ENCODE assay signal across 9 mouse cellular contexts in the genomic region with DNA sequence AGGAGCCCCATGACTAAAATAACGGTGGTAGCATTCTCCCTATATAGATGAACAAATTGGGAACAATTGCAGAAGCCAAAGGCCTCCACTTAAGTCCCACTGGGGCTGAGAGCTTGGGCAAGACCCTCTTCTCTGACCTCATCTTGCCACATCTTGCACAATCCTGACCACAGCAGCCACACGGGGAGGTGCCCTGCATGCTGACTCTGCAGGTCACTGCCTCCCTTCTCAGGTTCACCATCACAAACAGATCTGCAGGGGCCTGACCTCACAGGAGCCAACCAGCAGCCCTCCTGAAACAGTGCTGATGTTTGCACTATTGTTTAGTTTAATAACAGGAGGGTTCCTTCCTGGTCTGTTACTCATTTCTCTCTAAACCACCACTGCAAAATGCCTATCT. TPM values are rescaled to one million over a fixed set of nuclear protein-coding genes. Genes with fewer than 3 reads are reported as not detected.
DNase-seq lines count a peak whose midpoint lies in the region; ATAC-seq and TF ChIP-seq lines count a peak whose summit lies in the region.
"Had no signal": no experiment of that assay in that cellular context is flagged by ENCODE, and none has a peak within 500 bp of the region (broad histone marks: within the 10 kb centered on the region; RNA-seq: fewer than 3 reads in every experiment).

No protein-coding gene starts in this region.

- no peaks in the 10 kb centered on the region for H3K9me3 ChIP-seq in lung, postnatal 0 days (ENCODE audit: low read length)
- H3K9me3 ChIP-seq in midbrain, embryonic 10.5 days (replicated peaks): no peaks in the 10 kb centered on the region

- intact Hi-C loops in gastrocnemius, postnatal 14 days (cut with DNase I; ENCODE audit: low total_unique reads): loop anchor here (5.0 kb wide), 1 partner anchor 1586 kb away; no protein-coding TSS in a partner anchor

- H3K36me3 ChIP-seq in lung, postnatal 0 days (ENCODE audit: insufficient read depth, low read length): no peaks in the 10 kb centered on the region
- H3K36me3 ChIP-seq in midbrain, embryonic 10.5 days: peaks cover 44% of the 10 kb centered on the region

- 32% methylated on average over 2 of the region's 2 CpGs for WGBS in lung, postnatal 0 days
- 49% methylated on average over 2 of the region's 2 CpGs for WGBS in midbrain, embryonic 10.5 days

- no peak overlapping the region for H3K27ac ChIP-seq in lung, postnatal 0 days (ENCODE audit: low read length)
- H3K27ac ChIP-seq in midbrain, embryonic 10.5 days (replicated peaks): no peak overlapping the region

- TF ChIP-seq EP300 in lung, postnatal 0 days (IDR thresholded peaks at IDR 0.05): no peak

- H3K9ac ChIP-seq in lung, postnatal 0 days (replicated peaks; ENCODE audit: low read depth): no peak overlapping the region

- H3K4me1 ChIP-seq in lung, postnatal 0 days (ENCODE audit: insufficient read depth, low read depth, low read length): peaks cover 15% of the 10 kb centered on the region
- H3K4me1 ChIP-seq in midbrain, embryonic 10.5 days: peaks cover under 1% of the 10 kb centered on the region; the same call in 1 of the 2 replicates

- peak; percentile 19 for DNase-seq in gastrocnemius, adult 18-20 months (ENCODE audit: low spot score)
- no peak for DNase-seq in gastrocnemius, postnatal 14 days
- DNase-seq in lung, postnatal 0 days (ENCODE audit: low spot score): peak; percentile 74
- no peak for DNase-seq in lung, postnatal 14 days
- DNase-seq in induced T-regulatory cell, adult 2 months (ENCODE audit: low read depth): peak; percentile 62
- DNase-seq in layer of hippocampus, adult 18-20 months (ENCODE audit: low spot score in 2 of 2): no peak
- no peak for DNase-seq in midbrain, embryonic 10.5 days (ENCODE audit: low spot score)
- DNase-seq: thymus, postnatal 14 days had no signal

- peak; percentile 63 for ATAC-seq in lung, postnatal 0 days
- peak; percentile 92 for ATAC-seq in neutrophil, adult 5-6 weeks (ENCODE audit: extremely low read depth, insufficient number of reproducible peaks, low FRiP score, poor library complexity, severe bottlenecking)

- H3K27me3 ChIP-seq in lung, postnatal 0 days (replicated peaks; ENCODE audit: insufficient read depth, low read length): no peaks in the 10 kb centered on the region
- H3K27me3 ChIP-seq in midbrain, embryonic 10.5 days (ENCODE audit: low read depth, poor library complexity, severe bottlenecking): no peaks in the 10 kb centered on the region

- TF ChIP-seq CTCF in lung, postnatal 0 days (IDR thresholded peaks at IDR 0.05): no peak

- H3K4me3 ChIP-seq in lung, postnatal 0 days (ENCODE audit: low read depth, low read length): no peak overlapping the region
- H3K4me3 ChIP-seq in midbrain, embryonic 10.5 days: no peak overlapping the region

- H3K4me2 ChIP-seq in lung, postnatal 0 days (replicated peaks; ENCODE audit: low read depth, low read length): no peak overlapping the region

RNA-seq across cellular contexts. Expression of a gene that starts 16.5 kb away (rescaled TPM):
- total RNA-seq in gastrocnemius, adult 18-20 months (2021): 1 to 10 TPM; 2.9 to 4.4 TPM
- total RNA-seq in gastrocnemius, postnatal 14 days (2021): 10 to 100 TPM; 18.7 to 22.9 TPM
- 69.6 and 73.7 TPM in 2 replicates for polyA plus RNA-seq in lung, postnatal 0 days (2015; fragmentation: Nextera tagmentation; extraction: Ambion mirVana)
- total RNA-seq in neutrophil, adult 5-6 weeks (2017): 193 and 199 TPM in 2 replicates
- total RNA-seq in layer of hippocampus, adult 18-20 months (2021): 10 to 100 TPM; 23.4 to 24.4 TPM
- 35.5 and 35.6 TPM in 2 replicates for polyA plus RNA-seq in midbrain, embryonic 10.5 days (2016; fragmentation: Nextera tagmentation; extraction: Ambion mirVana)

RNA-seq across cellular contexts. Expression of a gene that starts 57.7 kb away (rescaled TPM):
- total RNA-seq in gastrocnemius, adult 18-20 months (2021): under 1 TPM; 0.28 to 0.46 TPM
- total RNA-seq in gastrocnemius, postnatal 14 days (2021): 1 to 10 TPM; 1.4 to 1.5 TPM
- 11.5 and 13.3 TPM in 2 replicates for polyA plus RNA-seq in lung, postnatal 0 days (2015; fragmentation: Nextera tagmentation; extraction: Ambion mirVana)
- 104 and 110 TPM in 2 replicates for total RNA-seq in neutrophil, adult 5-6 weeks (2017)
- under 1 TPM; 0.48 to 0.84 TPM for total RNA-seq in layer of hippocampus, adult 18-20 months (2021)
- polyA plus RNA-seq in midbrain, embryonic 10.5 days (2016; fragmentation: Nextera tagmentation; extraction: Ambion mirVana): 0.14 and 0.35 TPM in 2 replicates

Comparison
In these comparisons a context has a peak if more than half of its experiments do, and no peak if none do; other contexts are left out.
1. DNase-seq: peak in gastrocnemius, adult 18-20 months (single experiment), lung, postnatal 0 days (single experiment) and induced T-regulatory cell, adult 2 months (single experiment); none in gastrocnemius, postnatal 14 days (single experiment), lung, postnatal 14 days (single experiment), layer of hippocampus, adult 18-20 months (0 of 2) and midbrain, embryonic 10.5 days (single experiment).
2. RNA of a gene that starts 57.7 kb away (total RNA-seq): 104 to 110 TPM in neutrophil, adult 5-6 weeks; 1.4 to 1.5 TPM in gastrocnemius, postnatal 14 days, 0.48 to 0.84 TPM in layer of hippocampus, adult 18-20 months and 0.28 to 0.46 TPM in gastrocnemius, adult 18-20 months; every median in the first group is over 10 times any median in the second.